Mouse (Mus musculus) neural tube, postnatal 0 days (tissue): ENCODE measurements around the gene Olfr1214. TPM values are rescaled to one million over a fixed set of nuclear protein-coding genes. Genes with fewer than 3 reads are reported as not detected.

Experiments used
- polyA plus RNA-seq: library from polyadenylated mRNA; unstranded; fragments of >200 nt; fragmentation: Nextera tagmentation; extraction: Ambion mirVana; gene quantifications from 2 replicates; pipeline ENCODE4 v1.2.1, GENCODE M21; 2015

Olfr1214 gene
- polyA plus RNA-seq = not detected in 2 replicates

GRCm38 (mm10) chr2:88992553-88992952 is at the start of gene Olfr1214:
Olfr1214 (minus strand) TSS chr2:88992653.

GRCm38 (mm10) chr2:89031965-89032364 is 39.5 kb upstream of the Olfr1214 start, which contains the start of gene Olfr1217:
Olfr1217 (minus strand) TSS chr2:89032065.

GRCm38 (mm10) chr2:89018240-89018639 is 25.8 kb upstream of the Olfr1214 start, which contains the start of gene Olfr1216:
Olfr1216 (minus strand) TSS chr2:89018340.

GRCm38 (mm10) chr2:89006873-89007272 is 14.4 kb upstream of the Olfr1214 start, which contains the start of gene Olfr1215:
Olfr1215 (minus strand) TSS chr2:89006973.

GRCm38 (mm10) chr2:88980181-88980580 is 12.3 kb downstream of the Olfr1214 start, which contains the start of gene Gm13762:
Gm13762 (minus strand) TSS chr2:88980281.

GRCm38 (mm10) chr2:88953669-88954068 is 38.8 kb downstream of the Olfr1214 start, which contains the start of gene Olfr1212:
Olfr1212 (plus strand) TSS chr2:88953969.

GRCm38 (mm10) chr2:88938011-88938410 is 54.4 kb downstream of the Olfr1214 start, which contains the start of gene Olfr1211:
Olfr1211 (minus strand) TSS chr2:88938111.

Other genes starting within 250 kb of the Olfr1214 start
- not detected in 2 replicates for gene Olfr1198, start 241.3 kb downstream of the Olfr1214 start, polyA plus RNA-seq
- not detected in 2 replicates for gene Olfr1199, start 232.2 kb downstream of the Olfr1214 start, polyA plus RNA-seq
- not detected in 2 replicates for gene Olfr1200, start 222.2 kb downstream of the Olfr1214 start, polyA plus RNA-seq
- not detected in 2 replicates for gene Olfr1201, start 199.6 kb downstream of the Olfr1214 start, polyA plus RNA-seq
- gene Olfr1202, start 178.2 kb downstream of the Olfr1214 start, polyA plus RNA-seq = not detected in 2 replicates
- gene Olfr1205, start 162.9 kb downstream of the Olfr1214 start, polyA plus RNA-seq = not detected in 2 replicates
- gene Olfr1204, start 143.4 kb downstream of the Olfr1214 start, polyA plus RNA-seq = not detected in 2 replicates
- not detected in 2 replicates for gene Olfr1206, start 129.4 kb downstream of the Olfr1214 start, polyA plus RNA-seq
- gene Olfr1208, start 90.3 kb downstream of the Olfr1214 start, polyA plus RNA-seq = not detected in 2 replicates
- gene Olfr1209, start 77.5 kb downstream of the Olfr1214 start, polyA plus RNA-seq = not detected in 2 replicates
- gene Olfr1211, start 54.5 kb downstream of the Olfr1214 start, polyA plus RNA-seq = not detected in 2 replicates
- gene Olfr1212, start 38.7 kb downstream of the Olfr1214 start, polyA plus RNA-seq = not detected in 2 replicates
- not detected in 2 replicates for gene Gm13762, start 12.4 kb downstream of the Olfr1214 start, polyA plus RNA-seq
- gene Olfr1215, start 14.3 kb upstream of the Olfr1214 start, polyA plus RNA-seq = not detected in 2 replicates
- not detected in 2 replicates for gene Olfr1216, start 25.7 kb upstream of the Olfr1214 start, polyA plus RNA-seq
- not detected in 2 replicates for gene Olfr1217, start 39.4 kb upstream of the Olfr1214 start, polyA plus RNA-seq
- gene Olfr1218, start 68.5 kb upstream of the Olfr1214 start, polyA plus RNA-seq = not detected in 2 replicates
- gene Olfr1219, start 90.9 kb upstream of the Olfr1214 start, polyA plus RNA-seq = not detected in 2 replicates
- not detected in 2 replicates for gene Olfr1220, start 114.2 kb upstream of the Olfr1214 start, polyA plus RNA-seq
- gene Olfr1221, start 124.6 kb upstream of the Olfr1214 start, polyA plus RNA-seq = not detected in 2 replicates
- gene Olfr1222, start 140.4 kb upstream of the Olfr1214 start, polyA plus RNA-seq = not detected in 2 replicates
- not detected in 2 replicates for gene Olfr1223, start 158.9 kb upstream of the Olfr1214 start, polyA plus RNA-seq
- gene Olfr1224-ps1, start 171.4 kb upstream of the Olfr1214 start, polyA plus RNA-seq = not detected in 2 replicates
- not detected in 2 replicates for gene Olfr1225, start 182.0 kb upstream of the Olfr1214 start, polyA plus RNA-seq
- not detected in 2 replicates for gene Olfr1226, start 207.4 kb upstream of the Olfr1214 start, polyA plus RNA-seq